Mouse (Mus musculus): ENCODE results near the gene Prkcg. TPM values are rescaled to one million over a fixed set of nuclear protein-coding genes. Genes with fewer than 3 reads are reported as not detected.
"Not testable (repeated sequence)": the region's sequence is repeated elsewhere in the genome, so short reads cannot be mapped to it uniquely, and the experiment has no call there.

Prkcg gene
- 100 to 1,000 TPM; 458 to 553 (median 501) TPM for total RNA-seq (2022)

- DNase-seq (ENCODE audit: low spot score in 2 of 2), result peak in 1 of 2 experiments; percentile 70
Observed at GRCm38 (mm10) chr7:3288976-3289970, at the start of gene Prkcg, which contains the start of gene Myadm. Gene Prkcg, plus strand, starts transcription at chr7:3289179. Gene Myadm, plus strand, starts transcription at chr7:3289080.

- no peak for DNase-seq (ENCODE audit: low spot score in 2 of 2)
Observed at GRCm38 (mm10) chr7:3239193-3239592, 49.8 kb upstream of the Prkcg start.

- no peak for DNase-seq (ENCODE audit: low spot score in 2 of 2)
Observed at GRCm38 (mm10) chr7:3260701-3261100, 28.3 kb upstream of the Prkcg start.

- DNase-seq (ENCODE audit: low spot score in 2 of 2), result no peak
Observed at GRCm38 (mm10) chr7:3261446-3261845, 27.5 kb upstream of the Prkcg start.

GRCm38 (mm10) chr7:3262789-3263188 is 26.2 kb upstream of the Prkcg start:
- DNase-seq (ENCODE audit: low spot score in 2 of 2), result no peak

GRCm38 (mm10) chr7:3264390-3265022 is 24.5 kb upstream of the Prkcg start:
- no peak for DNase-seq (ENCODE audit: low spot score in 2 of 2)

GRCm38 (mm10) chr7:3265311-3265710 is 23.7 kb upstream of the Prkcg start:
- DNase-seq (ENCODE audit: low spot score in 2 of 2), result no peak

- no peak for DNase-seq (ENCODE audit: low spot score in 2 of 2)
Observed at GRCm38 (mm10) chr7:3267261-3267660, 21.7 kb upstream of the Prkcg start.

GRCm38 (mm10) chr7:3267888-3268287 is 21.1 kb upstream of the Prkcg start:
- no peak for DNase-seq (ENCODE audit: low spot score in 2 of 2)

- DNase-seq (ENCODE audit: low spot score in 2 of 2), result no peak
Observed at GRCm38 (mm10) chr7:3268291-3268690, 20.7 kb upstream of the Prkcg start.

GRCm38 (mm10) chr7:3272206-3272605 is 16.8 kb upstream of the Prkcg start:
- DNase-seq (ENCODE audit: low spot score in 2 of 2), result no peak

GRCm38 (mm10) chr7:3275455-3276170 is 13.4 kb upstream of the Prkcg start:
- no peak for DNase-seq (ENCODE audit: low spot score in 2 of 2)

- not testable (repeated sequence) for DNase-seq (ENCODE audit: low spot score in 2 of 2)
Observed at GRCm38 (mm10) chr7:3276781-3277180, 12.2 kb upstream of the Prkcg start.

- no peak for DNase-seq (ENCODE audit: low spot score in 2 of 2)
Observed at GRCm38 (mm10) chr7:3280080-3280653, 8.8 kb upstream of the Prkcg start.

- DNase-seq (ENCODE audit: low spot score in 2 of 2), result peak in 1 of 2 experiments; percentile 49
Observed at GRCm38 (mm10) chr7:3280654-3281153, 8.3 kb upstream of the Prkcg start.

GRCm38 (mm10) chr7:3281741-3282140 is 7.2 kb upstream of the Prkcg start:
- no peak for DNase-seq (ENCODE audit: low spot score in 2 of 2)

GRCm38 (mm10) chr7:3283081-3283875 is 5.7 kb upstream of the Prkcg start:
- DNase-seq (ENCODE audit: low spot score in 2 of 2), result no peak

- DNase-seq (ENCODE audit: low spot score in 2 of 2), result no peak
Observed at GRCm38 (mm10) chr7:3284604-3285003, 4.4 kb upstream of the Prkcg start.

GRCm38 (mm10) chr7:3286036-3286435 is 2.9 kb upstream of the Prkcg start:
- no peak for DNase-seq (ENCODE audit: low spot score in 2 of 2)

- no peak for DNase-seq (ENCODE audit: low spot score in 2 of 2)
Observed at GRCm38 (mm10) chr7:3287186-3287585, 1.8 kb upstream of the Prkcg start.

Measured in layer of hippocampus, adult 8-10 months (tissue).